Mouse (Mus musculus): Measurements from ENCODE around the gene Mpc1.
"Not testable (repeated sequence)": the region's sequence is repeated elsewhere in the genome, so short reads cannot be mapped to it uniquely, and the experiment has no call there.

Gene Mpc1

DNA sequence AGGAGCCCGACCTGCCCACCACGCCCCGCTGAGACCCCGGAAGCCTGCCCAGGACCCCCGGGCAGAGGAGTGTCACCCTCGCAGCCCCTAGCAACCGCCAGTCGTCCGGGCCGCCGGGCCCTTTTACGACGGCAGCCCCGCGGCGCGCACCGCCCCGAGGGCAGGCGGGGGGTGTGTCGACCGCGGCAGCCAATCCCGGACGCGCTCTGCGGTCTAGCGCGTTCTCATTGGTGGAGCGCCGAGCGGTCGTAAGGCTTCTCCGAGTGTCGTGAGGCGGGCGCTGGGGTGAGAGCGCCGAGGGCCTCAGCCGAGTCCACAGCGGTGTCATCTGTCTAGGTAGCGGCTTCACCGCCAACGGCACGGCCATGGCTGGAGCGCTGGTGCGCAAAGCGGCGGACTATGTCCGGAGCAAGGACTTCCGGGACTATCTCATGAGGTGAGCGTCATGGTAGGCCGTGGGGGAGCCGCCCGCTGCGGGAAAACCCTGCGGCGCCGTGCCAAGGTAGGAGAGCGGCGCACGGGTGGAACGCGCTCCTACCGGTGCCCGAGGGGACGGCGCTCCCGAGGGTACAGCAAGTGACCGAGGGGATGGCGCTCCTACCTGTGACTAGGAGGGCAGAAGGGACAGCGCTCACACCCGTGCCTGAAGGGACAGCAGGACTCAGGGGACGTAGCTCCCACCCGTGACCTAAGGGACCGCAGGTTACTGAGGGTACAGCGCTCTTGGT is 986 bp downstream of the Mpc1 start:
- peak; percentile 90 to 92 for DNase-seq

DNA sequence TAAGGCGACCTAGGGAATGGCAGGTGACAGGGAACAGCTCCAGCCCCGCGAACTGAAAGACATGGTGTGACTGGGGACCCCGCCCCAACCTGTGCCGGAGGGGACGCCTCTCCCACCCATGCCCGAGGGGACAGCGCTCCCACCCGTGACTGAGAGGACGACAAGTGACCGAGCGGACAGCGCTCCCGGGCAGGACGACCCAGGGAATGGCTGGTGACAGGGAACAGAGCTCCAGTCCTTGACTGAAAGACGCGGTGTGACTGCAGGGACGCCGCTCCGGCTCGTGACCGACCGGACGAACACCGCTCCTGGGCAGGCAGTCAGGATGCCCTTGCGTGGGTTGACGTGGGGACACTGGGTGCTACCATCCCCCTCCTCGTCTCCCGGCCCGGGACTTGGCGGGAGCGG is 1.6 kb downstream of the Mpc1 start:
- peak; percentile 20 to 32 for DNase-seq

DNA sequence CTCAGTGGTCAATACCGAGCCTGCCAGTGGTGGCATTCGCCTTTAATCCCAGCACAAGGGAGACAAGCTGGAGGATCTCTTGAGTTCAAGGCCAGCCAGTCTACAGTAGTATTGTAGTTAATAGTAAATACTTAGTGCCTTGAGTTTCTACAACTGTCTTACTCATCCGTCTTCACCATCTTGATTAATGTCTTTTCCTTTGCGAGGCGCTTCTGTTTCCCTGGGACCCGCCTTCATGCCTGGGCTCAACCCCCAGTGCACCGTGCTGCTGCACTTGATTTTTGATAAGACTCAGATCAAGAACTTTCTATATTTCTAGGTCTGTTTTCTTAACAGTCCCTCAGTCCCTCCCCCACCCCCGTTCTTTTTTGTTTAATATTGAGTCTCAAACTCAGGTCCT is 2.4 kb downstream of the Mpc1 start:
- DNase-seq: no peak

DNA sequence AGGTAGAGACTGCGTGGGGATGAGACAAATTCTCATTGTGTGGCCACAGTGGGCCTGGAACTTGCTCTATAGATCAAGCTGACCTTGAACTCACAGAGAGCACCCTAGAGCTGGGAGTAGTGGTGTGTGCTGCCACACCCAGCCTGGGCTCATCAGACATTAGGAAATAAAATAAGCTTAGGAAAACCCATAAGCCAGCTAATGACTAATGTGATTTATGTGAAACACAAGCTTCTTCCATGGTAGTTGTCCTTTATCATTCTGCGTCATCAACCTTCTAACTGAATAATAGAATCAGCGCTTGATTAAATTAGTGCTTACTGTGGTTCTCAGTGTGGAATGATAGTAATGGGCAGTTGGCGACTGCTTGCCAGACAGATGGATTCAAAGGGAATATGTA is 4.3 kb downstream of the Mpc1 start:
- DNase-seq: no peak

DNA sequence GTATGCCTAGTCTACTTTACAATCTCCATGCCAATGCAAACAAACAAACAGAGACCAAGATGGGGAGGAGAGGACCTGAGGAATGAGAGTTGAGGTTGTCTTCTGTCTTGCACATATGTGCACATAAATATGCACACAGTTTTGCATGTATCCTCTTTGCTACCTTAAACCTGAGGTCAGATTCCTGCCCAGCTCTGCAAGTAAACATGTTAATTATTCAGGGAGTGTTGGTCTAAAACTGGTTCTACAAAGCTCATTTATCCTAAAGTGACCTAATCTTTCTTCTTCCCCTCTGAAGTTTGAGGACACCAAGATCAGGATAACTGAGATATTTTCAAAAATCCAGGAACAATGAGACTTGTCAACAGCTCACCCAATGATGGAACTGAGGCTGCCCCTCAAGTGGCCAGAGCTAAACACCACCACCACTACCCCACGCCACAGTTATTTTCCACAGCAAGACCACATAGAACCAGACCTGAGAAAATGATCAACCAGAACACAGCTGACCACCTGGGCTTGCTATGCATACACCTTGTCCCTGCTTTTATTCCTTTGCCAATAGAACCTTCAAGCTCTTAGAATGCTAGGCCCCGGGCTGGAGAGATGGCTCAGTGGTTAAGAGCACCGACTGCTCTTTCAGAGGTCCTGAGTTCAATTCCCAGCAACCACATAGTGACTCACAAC is 7.4 kb downstream of the Mpc1 start:
- DNase-seq: no peak

DNA sequence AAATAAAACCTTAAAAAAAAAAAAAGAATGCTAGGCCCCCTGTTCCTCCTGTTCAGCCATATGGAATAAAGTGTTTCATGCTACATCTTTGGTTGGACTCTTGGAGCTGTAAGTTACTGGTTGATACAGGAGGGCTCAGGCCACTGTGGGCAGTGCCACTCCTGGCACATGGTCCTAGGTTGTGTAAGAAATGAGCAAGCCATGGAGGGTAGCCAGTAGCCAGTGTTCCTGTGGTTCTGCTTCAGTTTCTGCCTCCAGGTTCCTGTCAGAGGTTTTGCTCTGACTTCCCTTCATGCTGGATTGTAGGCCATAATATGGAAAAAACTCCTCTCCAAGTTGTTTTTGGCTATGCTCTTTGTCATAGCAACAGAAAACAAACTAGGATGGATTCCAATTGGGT is 8.0 kb downstream of the Mpc1 start:
- DNase-seq: no peak

DNA sequence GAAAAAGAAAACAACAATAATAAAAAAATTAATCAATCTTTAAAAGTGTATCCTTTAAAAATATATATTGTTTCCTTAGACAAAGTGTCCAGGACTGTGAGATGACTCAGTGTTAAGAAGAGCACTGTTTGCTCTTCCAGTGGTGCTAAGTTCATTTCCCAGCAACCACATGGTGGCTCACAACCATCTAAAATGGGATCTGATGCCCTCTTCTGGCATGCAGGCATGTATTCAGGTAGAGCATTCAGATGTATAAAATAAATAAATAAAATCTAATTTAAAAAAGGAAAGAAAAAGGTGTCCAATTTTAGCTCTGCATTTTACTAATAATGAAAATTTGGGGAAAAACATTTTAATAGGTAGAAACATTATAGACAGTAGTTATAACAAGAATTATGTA is 13.1 kb downstream of the Mpc1 start:
- no peak for DNase-seq

DNA sequence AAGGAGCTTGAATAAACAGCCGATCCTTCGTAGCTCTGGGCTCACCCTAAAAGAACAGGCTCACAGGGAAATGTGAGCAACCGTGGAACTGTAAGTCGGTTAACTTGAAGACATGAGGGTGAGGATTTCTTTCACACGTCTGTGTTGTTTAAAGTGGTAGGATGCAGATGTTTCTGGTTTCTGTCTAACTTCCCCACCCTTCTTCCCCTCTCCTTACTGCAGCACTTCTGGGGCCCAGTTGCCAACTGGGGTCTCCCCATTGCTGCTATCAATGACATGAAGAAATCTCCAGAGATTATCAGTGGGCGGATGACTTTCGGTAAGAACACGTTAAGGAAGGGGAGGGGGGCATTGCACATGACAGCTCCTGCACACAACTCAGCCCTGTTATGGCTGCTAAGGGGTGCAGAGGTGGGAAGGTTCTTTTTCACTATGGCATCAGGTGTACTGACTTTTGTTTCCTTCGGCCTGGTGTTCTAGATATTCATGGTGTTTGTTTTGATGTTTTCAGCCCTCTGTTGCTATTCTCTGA is 13.7 kb downstream of the Mpc1 start:
- no peak for DNase-seq

DNA sequence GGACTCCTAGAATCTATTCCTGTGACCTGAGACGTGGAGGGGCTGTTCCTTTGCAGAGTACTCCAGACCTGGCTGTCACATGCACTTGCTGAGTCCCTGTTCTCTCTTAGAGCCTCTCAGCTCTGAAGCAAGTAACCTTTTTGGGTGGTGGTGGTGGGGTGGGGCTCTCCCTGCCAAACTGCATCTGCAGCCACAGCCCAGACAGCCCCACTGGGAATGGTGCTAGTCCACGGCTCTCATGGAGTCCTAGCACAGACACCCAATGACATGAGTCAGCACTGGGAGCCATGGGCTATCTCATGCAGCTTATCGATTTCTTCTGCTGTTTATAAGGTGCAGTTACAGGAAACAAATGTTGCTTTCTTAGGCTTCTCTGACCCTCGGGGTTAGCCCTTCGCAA is 15.0 kb downstream of the Mpc1 start:
- DNase-seq: no peak

DNA sequence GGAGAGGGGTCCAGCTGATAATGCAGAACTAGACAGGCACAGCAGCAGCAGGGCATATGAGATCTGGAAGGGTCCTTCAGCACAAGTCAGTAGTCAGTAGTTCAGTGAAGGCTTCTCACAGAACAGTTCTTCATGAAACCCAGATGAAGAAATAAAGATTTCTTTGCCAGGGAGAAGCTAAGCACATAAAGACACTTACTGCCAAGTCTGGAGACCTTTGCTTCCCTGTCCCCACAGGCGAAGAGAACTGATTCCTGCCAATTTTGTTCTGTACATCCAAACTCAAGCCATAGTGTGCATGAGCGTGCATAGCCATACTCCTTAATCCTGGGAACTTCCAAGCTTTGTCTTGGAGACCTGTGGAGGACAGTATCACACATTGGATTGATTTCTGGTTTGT is 15.6 kb downstream of the Mpc1 start:
- no peak for DNase-seq

DNA sequence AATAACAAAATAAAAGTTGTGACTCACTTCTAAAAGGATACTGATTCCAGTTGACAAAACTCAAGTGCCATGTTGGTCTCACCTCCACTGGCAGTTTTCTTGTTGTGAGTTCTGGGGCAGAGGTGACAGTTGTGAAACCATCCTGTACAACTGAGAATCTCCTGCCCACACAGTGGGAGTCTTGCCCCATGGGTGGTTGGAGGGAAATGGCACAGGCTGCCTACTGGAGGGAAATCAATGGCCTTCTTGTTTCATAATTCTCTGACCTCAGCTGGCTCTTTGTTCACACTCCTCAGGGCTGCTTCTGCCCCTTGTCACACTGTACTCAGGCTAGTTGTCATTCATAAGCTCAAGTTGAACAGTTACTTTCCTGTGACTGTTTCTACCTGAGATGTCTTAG is 16.8 kb downstream of the Mpc1 start:
- DNase-seq: no peak

DNA sequence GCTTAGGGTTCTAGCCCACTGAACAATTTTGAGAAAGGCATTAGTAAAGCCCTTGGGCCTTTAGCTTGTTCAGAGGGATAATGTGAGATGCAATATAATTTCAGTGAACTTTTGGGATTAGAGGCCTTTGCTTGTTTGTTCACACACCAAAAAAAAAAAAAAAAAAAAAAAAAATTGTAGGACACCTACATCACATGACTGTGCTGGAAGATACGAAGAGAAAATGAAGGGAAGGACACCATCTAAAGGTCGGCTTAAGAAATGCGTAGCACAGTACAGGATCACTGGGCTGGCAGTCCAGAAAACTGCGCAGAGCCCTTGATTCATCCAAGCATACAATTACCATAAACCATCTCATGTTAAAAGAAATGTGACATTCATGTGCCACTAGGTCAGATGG is 18.8 kb downstream of the Mpc1 start:
- DNase-seq: no peak

DNA sequence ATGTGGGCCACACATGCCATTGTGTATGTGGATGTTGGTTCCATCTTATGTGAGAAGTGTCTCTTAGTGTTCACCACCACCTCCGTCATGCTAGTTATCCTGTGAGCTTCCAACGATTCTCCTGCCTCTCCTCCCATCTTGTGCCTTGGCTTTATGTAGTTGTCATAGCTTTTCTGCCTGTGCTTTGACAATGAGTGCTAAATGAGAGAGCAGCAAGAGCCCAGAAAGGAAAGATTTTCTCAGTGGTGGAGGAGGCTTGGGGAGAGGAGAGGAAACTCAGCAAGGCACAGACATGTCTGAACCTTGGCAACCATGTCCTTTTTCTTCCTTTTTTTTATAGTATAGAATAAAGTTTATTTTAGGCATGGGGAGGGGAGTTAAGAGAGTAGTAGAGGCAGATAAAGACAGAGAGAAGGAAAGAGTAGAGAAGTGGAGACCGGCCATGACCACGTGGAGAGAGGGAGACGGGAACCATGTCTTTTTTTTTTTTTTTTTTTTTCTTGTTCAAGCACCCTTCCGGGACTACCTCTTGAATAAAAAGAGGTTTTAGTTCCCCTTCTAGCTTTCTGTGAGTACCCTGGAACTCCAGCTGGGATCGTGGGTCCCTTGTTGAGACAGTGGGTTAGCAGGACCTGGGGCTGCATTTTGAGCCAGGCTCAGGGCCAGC is 20.2 kb downstream of the Mpc1 start:
- DNase-seq: no peak

DNA sequence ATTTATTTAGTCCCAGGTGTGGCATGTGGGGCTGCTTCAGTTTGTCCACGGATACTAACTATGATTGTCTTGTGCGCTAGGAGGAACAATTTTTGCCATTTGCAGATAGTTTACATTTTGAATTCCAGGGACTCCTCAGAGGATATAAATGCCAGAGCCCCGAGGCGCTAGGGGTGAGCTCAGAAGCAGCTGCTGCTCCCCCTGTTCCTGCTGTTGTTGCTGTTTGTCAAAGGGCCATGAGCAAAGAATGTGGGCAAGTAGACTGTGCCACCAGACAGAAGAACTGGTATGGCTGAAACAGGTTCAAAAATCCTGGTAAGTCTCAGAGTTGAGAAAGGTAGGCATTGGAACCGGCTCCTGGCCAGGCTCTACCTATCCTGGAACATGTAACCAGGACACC is 21.0 kb downstream of the Mpc1 start:
- no peak for DNase-seq

DNA sequence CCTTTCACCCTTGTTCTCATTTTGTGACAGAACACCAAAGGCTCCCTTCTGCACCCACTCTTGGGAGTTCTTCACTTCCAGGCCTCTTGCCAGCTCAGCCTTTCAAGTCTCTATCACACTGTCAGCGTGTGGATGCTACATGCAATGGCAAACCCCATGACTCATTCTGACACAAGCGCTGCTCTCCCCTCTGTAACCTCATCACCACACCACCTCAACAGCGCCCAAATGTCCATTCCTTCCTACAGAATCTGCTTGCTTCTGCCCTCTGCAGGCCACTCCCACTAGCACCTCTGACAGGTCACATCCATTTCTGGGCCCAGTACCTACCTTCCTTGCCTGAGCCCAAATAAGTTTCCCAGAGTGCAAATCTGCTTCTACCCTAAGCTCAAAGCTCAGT is 23.1 kb downstream of the Mpc1 start:
- DNase-seq: no peak

DNA sequence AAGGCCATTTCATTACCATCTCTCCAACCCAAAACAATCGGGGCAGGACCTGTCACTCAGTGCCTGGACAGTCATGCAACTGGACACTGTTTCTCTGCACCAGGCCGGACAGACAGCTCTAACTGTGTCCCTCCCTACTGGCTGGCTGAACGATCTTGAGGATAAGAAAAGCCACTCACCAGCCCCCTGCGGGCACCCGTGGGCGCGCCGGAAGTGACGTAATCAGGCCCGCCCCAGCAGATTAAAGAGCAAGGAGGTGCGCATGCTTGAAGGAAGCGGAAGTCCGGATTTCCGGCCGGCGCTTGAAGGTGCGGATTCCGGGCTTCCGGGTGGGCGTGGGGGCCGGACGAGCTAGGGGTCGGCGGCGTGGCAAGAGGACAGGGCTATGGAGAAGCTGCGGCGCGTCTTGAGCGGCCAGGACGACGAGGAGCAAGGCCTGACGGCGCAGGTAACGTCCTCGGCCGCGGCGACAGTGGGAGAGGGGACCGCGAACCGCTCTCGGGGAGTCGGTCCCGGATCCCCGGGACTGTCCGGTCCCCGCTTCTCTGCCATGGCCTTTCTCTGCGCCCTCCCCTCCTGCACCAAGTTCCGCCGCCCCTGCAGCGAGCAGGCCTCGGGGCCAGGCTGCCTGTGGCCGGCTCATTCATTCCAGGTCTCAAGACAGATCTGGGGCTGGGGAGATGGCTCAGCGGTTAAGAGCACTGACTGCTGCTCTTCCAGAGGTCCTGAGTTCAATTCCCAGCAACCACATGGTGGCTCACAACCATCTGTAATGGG is 28.3 kb downstream of the Mpc1 start, which contains the start of gene Sft2d1:
Gene Sft2d1 (plus strand): TSS at position 265 of the 777 bp plus-strand sequence.
- peak; percentile 90 to 95 for DNase-seq

DNA sequence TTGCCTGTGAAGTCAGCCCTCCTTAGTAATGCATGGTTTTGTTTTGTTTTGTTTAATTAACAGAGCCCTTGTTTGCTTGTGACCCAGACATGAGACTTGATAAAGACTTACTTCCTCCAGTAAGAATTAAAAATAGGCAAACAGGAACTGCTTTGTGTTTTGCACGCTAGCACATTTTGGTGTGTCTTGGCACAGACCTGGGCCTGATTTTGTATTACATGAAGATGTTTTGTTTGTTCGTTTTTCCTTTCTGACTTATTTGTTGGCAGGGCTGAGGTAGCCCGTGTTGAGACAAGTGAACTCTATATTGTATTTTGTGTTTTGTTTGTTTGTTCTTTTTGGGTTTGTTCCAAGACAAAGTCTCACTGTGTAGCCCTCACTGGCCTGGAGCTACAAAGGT is 29.0 kb downstream of the Mpc1 start:
- DNase-seq: no peak

DNA sequence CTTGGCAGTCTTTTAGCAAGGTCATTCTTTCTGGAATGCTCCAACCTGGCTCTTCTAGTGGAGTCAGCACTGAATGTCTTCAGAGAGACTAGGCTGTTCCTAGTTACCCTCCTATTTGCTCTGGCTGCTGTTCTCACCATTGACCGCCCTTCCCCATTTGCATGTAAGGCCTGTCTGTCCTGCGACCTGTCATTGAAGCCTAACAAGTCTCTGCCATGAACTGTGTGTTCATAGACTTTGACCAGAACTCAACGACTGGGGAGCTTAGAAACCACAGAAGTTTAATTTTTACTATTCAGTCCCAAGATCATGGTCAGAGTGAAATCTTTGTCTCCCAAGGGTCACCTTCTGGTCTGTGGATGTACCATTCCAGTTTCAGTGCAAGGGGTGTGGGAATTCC is 31.3 kb downstream of the Mpc1 start:
- DNase-seq: no peak

DNA sequence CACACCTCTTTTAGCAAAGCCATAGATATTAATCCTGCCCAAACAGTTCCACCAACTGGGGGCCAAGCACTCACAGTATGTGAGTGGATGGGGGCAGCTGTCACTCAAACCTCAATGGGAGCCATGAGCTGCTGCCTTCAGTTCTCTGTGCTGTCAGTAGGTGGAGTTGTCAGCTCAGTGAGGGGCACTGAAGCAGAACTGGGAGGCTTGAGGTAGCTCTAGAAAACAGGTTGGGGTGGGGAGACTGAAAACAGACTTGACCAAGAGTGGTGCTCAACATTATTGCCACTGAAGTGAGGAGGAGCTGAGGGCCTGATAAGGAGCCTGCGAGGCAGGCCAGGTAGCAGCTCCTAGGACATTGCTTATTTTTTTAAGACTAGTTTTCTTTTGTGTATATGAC is 33.5 kb downstream of the Mpc1 start:
- no peak for DNase-seq

DNA sequence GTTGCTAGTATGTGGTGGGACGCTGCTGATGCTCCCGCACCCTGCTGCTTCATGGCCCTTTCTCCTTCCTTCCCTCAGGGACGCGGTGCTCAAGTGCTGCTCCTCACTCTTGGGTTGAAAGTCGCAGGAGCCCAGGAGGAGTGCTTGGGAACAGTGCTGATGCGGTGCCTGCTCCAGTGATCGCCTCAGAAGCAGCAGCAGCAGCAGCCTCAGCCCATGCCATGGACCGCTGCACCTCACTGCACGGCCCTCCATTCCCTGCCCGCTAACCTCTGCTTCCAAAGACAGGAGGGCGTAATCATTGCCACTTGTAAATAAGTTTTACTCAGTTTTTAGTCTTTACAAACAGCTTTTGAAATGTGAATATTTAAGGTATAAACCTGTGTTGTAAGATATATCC is 44.2 kb downstream of the Mpc1 start:
- not testable (repeated sequence) for DNase-seq

DNA sequence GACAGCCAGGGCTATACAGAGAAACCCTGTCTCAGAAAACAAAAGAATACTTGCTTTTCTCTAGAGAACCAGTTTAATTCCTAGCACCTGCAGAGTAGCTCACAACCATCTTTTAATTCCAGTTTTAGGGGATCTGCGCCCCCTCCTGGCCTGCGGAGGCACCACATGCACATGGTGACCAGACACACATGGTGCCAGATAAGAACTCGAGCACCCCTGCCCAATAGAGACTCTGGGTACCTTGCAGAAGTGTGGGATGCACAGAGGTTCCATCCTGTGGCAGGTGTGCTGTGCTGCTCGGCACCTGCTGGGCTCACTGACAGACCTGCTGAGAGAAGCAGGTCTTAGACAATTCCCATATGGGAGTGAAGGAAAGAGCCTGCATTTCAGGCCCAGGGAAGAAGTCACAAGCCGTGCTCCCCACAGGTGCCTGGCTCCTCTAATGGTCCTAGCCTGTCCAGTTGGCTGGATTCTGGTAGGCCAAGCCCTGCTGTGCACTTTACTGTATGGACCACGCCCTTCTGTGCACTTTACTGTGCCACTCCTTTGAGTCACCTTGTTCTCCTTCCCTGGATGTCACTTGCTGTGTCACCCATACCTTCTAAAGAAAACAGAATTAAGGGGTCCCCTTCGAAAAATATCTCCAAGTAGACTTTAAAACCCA is 45.9 kb downstream of the Mpc1 start:
- DNase-seq: no peak

DNA sequence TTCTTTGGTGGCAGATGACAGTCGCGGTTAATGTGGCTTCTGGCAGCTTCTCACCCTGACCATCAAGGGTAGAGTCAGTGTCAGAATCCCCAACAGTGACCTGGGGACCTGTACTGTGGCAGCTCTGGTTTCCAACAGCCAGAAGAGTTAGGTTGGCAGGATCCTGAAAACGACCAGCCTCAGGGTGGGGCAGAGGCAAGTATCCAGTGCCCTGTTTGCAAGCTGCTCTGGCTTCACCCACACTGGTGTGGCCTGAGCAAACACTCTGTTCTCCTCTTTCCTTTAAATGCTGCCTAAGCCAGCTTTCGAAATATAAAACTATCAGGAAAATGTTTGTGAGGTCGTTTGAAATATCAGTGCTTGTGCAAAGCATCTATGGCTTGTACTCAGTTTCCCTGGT is 47.9 kb downstream of the Mpc1 start:
- DNase-seq: no peak

DNA sequence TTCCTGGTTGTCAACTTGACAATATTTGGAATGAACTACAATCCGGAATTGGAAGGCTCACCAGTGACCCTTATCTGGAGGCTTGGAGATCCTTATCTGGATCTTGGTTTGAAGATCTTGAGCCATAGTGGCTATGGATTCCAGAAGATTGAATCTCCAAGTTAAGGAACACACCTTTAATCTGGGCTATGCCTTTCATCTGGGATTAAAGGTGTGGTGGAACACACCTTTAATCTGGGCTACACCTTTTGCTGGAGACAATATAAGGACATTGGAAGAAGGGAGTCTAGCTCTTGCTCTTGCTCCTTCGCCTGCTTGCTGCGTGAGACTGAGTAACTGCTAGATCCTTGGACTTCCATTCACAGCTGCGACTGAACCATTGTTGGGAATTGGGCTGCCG is 54.5 kb downstream of the Mpc1 start, which contains the start of gene Prr18:
Gene Prr18 (plus strand): TSS at position 301 of the 400 bp plus-strand sequence.
- DNase-seq: not testable (repeated sequence)

Data from spleen, adult 18-20 months (tissue).